Mouse (Mus musculus): ENCODE results near the gene Gm20422. TPM values are rescaled to one million over a fixed set of nuclear protein-coding genes. Genes with fewer than 3 reads are reported as not detected.

Gm20422 gene
- total RNA-seq, 1 experiment: not detected

DNA sequence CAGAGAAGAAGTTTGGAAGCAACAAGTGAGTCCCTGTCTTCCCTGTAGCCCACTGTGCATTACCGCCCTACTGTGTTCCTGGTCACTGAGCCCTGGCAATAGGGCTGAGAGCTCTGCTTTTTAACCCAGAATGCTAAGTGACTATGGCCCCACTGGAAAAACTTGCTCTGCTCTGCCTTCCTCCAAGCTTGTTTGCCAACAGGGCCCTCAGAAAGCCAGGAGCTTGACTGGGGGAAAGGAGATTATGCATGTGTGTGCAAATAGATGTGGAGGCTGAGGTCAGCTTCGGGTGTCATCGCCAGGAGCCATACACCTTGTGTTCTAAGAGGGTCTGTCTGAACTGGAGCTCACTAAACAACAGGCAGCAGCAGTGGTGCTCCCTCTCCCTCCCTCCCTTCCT is 19.4 kb upstream of the Gm20422 start:
- Histone ChIP-seq H3K27ac (ENCODE audit: insufficient read depth, low read depth, low read length, poor library complexity, severe bottlenecking) (no peak overlapping the region; the same call in 1 of the 2 replicates), H3K9ac (ENCODE audit: insufficient read depth, low read depth, low read length, poor library complexity, severe bottlenecking) (no peak overlapping the region), H3K4me3 (ENCODE audit: insufficient read depth in 1 of 2, low read depth in 1 of 2, low read length in 2 of 2, poor library complexity in 1 of 2, severe bottlenecking in 1 of 2) (no peak overlapping the region), H3K36me3 (ENCODE audit: control insufficient read depth, insufficient read depth, low read length, poor library complexity, severe bottlenecking) (peaks cover 57% of the 10 kb centered on the region), H3K4me1 (ENCODE audit: control insufficient read depth in 2 of 2, insufficient read depth in 2 of 2, low read length in 2 of 2, poor library complexity in 1 of 2) (peaks cover 4% of the 10 kb centered on the region in 2 experiments; a peak in 1 of 4 replicates), H3K9me3 (ENCODE audit: control insufficient read depth, insufficient read depth, low read depth, low read length) (no peaks in the 10 kb centered on the region)
- in situ Hi-C loops (cut with MboI; ENCODE audit: low sequenced_read_pairs in 2 of 2, unreplicated experiment in 2 of 2): no loop called here
- TF ChIP-seq MAFK (IDR thresholded peaks at IDR 0.05; ENCODE audit: insufficient read depth, low read depth, low read length) (no peak), ZC3H11A (IDR thresholded peaks at IDR 0.05; ENCODE audit: borderline replicate concordance, low read depth, low read length) (no peak), HCFC1 (IDR thresholded peaks at IDR 0.05; ENCODE audit: borderline replicate concordance, insufficient read depth, low read length) (no peak), ZNF384 (IDR thresholded peaks at IDR 0.05; ENCODE audit: low read depth, low read length) (no peak), CHD2 (IDR thresholded peaks at IDR 0.05; ENCODE audit: low read depth, low read length) (no peak)
- no peak for DNase-seq (ENCODE audit: low read depth, low spot score)

DNA sequence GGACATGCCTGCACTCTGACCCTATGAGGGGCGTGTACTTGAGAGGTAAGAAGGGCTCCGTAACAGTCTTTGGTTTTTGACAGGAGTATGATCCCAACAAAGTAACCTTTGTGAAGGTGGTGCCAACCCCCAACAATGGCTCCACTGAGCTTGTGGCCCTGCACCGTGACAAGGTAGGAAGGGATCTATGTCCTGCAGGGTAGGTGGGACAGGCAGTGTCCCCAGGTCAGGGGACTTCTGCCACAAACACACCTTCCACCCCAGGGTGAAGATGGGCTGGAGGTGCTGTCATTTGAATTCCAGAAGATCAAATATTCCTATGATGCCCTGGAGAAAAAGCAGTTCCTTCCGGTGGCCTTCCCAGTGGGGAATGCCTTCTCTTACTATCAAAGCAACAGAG is 19.0 kb upstream of the Gm20422 start:
- no peak for DNase-seq (ENCODE audit: low read depth, low spot score)
- Histone ChIP-seq H3K36me3 (ENCODE audit: control insufficient read depth, insufficient read depth, low read length, poor library complexity, severe bottlenecking) (peaks cover 53% of the 10 kb centered on the region), H3K9ac (ENCODE audit: insufficient read depth, low read depth, low read length, poor library complexity, severe bottlenecking) (no peak overlapping the region), H3K4me3 (ENCODE audit: insufficient read depth in 1 of 2, low read depth in 1 of 2, low read length in 2 of 2, poor library complexity in 1 of 2, severe bottlenecking in 1 of 2) (no peak overlapping the region), H3K27ac (ENCODE audit: insufficient read depth, low read depth, low read length, poor library complexity, severe bottlenecking) (no peak overlapping the region), H3K9me3 (ENCODE audit: control insufficient read depth, insufficient read depth, low read depth, low read length) (no peaks in the 10 kb centered on the region), H3K4me1 (ENCODE audit: control insufficient read depth in 2 of 2, insufficient read depth in 2 of 2, low read length in 2 of 2, poor library complexity in 1 of 2) (peaks cover 4% of the 10 kb centered on the region in 2 experiments; a peak in 1 of 4 replicates)
- TF ChIP-seq CHD2 (IDR thresholded peaks at IDR 0.05; ENCODE audit: low read depth, low read length): no peak
- no peak for TF ChIP-seq MAFK (IDR thresholded peaks at IDR 0.05; ENCODE audit: insufficient read depth, low read depth, low read length)
- no peak for TF ChIP-seq ZNF384 (IDR thresholded peaks at IDR 0.05; ENCODE audit: low read depth, low read length)
- no peak for TF ChIP-seq ZC3H11A (IDR thresholded peaks at IDR 0.05; ENCODE audit: borderline replicate concordance, low read depth, low read length)
- no peak for TF ChIP-seq HCFC1 (IDR thresholded peaks at IDR 0.05; ENCODE audit: borderline replicate concordance, insufficient read depth, low read length)
- in situ Hi-C loops (cut with MboI; ENCODE audit: low sequenced_read_pairs in 2 of 2, unreplicated experiment in 2 of 2): no loop called here

DNA sequence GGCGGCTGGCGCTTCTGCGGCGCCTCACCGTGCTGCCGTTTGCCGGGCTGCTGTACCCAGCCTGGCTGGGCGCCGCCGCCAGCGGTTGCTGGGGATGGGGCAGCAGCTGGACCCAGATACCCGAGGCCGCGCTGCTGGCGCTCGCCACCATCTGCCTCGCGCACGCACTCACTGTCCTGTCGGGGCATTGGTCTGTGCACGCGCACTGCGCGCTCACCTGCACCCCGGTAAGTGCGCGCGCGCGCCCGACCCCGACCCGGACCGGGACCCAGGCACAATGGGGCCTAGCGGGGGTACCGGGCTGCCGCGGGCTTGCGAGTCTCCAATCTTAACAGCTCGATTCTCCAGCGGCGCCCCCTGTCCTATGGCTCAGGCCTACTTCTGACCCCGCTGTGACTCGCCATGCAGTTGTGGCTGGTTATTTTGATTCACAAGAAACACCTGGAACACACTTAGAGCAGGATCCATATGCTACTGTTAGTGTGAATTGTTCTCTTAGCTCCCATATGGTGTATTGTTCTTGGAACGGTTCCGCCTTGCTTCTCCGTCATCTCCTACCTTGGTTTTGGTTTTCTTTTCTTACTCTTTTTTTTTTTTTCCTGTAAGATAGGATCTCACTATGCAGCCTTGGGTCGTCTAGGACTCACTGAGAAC is 16.9 kb upstream of the Gm20422 start:
- in situ Hi-C loops (cut with MboI; ENCODE audit: low sequenced_read_pairs in 2 of 2, unreplicated experiment in 2 of 2): no loop called here
- DNase-seq (ENCODE audit: low read depth, low spot score): no peak

DNA sequence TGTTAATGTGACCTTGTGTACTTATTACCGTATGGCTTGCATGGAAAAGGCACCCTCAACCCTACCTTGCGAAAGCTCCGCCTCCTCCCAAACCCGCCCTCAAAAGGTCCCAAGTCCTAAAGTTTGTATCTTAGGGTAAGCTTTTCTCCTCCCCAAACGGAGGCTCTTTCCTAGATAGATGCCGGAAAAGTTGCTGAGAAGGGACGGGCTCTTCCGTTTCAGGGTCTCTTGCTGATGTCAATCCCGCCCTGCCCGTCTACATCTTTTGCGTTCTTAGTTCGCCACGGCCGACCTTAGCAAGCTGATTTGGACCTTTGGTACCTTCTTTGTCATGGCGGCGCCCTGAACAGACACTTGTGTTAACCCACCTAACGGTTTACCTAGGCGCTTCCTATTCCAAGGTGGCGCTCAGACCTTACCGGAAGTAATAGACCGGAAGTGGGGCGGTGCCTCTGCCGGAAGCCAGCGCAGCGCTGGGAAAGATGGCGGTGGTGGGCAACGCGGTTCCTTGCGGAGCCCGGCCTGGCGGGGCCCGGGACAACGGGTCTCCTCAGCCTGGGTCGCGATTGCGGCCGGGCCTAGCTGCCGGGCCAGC is 16.2 kb upstream of the Gm20422 start, which contains the start of the genes Atp13a1 and Zfp866:
Gene Atp13a1, plus strand, starts transcription at position 391 of the 595 bp plus-strand sequence.
Gene Zfp866, minus strand, starts transcription at position 406 of the 595 bp plus-strand sequence.
- peak within 1 kb of the TSS; percentile 82 for H3K27ac ChIP-seq (ENCODE audit: insufficient read depth, low read depth, low read length, poor library complexity, severe bottlenecking)
- in situ Hi-C loops (cut with MboI; ENCODE audit: low sequenced_read_pairs in 2 of 2, unreplicated experiment in 2 of 2): no loop called here
- peak within 1 kb of the TSS; percentile 93 to 94 for H3K4me3 ChIP-seq (ENCODE audit: insufficient read depth in 1 of 2, low read depth in 1 of 2, low read length in 2 of 2, poor library complexity in 1 of 2, severe bottlenecking in 1 of 2)
- peak within 1 kb of the TSS; percentile 97 for H3K9ac ChIP-seq (ENCODE audit: insufficient read depth, low read depth, low read length, poor library complexity, severe bottlenecking)
- H3K4me1 ChIP-seq (ENCODE audit: control insufficient read depth in 2 of 2, insufficient read depth in 2 of 2, low read length in 2 of 2, poor library complexity in 1 of 2): peaks cover 4% of the 10 kb centered on the region in 2 experiments; a peak in 1 of 4 replicates
- peak; percentile 83 for DNase-seq (ENCODE audit: low read depth, low spot score)
- TF ChIP-seq ZC3H11A (IDR thresholded peaks at IDR 0.05; ENCODE audit: borderline replicate concordance, low read depth, low read length) (no peak), HCFC1 (IDR thresholded peaks at IDR 0.05; ENCODE audit: borderline replicate concordance, insufficient read depth, low read length) (peak; percentile 71; the same call in 1 of the 2 replicates)
- H3K36me3 ChIP-seq (ENCODE audit: control insufficient read depth, insufficient read depth, low read length, poor library complexity, severe bottlenecking): peaks cover 26% of the 10 kb centered on the region
- no peaks in the 10 kb centered on the region for H3K9me3 ChIP-seq (ENCODE audit: control insufficient read depth, insufficient read depth, low read depth, low read length)

More for the DNA sequence above, 16.9 kb upstream of the Gm20422 start:
- Histone ChIP-seq H3K27ac (ENCODE audit: insufficient read depth, low read depth, low read length, poor library complexity, severe bottlenecking) (peak overlapping the region; percentile 82), H3K4me3 (ENCODE audit: insufficient read depth in 1 of 2, low read depth in 1 of 2, low read length in 2 of 2, poor library complexity in 1 of 2, severe bottlenecking in 1 of 2) (peak overlapping the region; percentile 93 to 94), H3K36me3 (ENCODE audit: control insufficient read depth, insufficient read depth, low read length, poor library complexity, severe bottlenecking) (peaks cover 32% of the 10 kb centered on the region), H3K9me3 (ENCODE audit: control insufficient read depth, insufficient read depth, low read depth, low read length) (no peaks in the 10 kb centered on the region), H3K9ac (ENCODE audit: insufficient read depth, low read depth, low read length, poor library complexity, severe bottlenecking) (peak overlapping the region; percentile 97), H3K4me1 (ENCODE audit: control insufficient read depth in 2 of 2, insufficient read depth in 2 of 2, low read length in 2 of 2, poor library complexity in 1 of 2) (peaks cover 4% of the 10 kb centered on the region in 2 experiments; a peak in 1 of 4 replicates)
- TF ChIP-seq MAFK (IDR thresholded peaks at IDR 0.05; ENCODE audit: insufficient read depth, low read depth, low read length): no peak
- TF ChIP-seq ZNF384 (IDR thresholded peaks at IDR 0.05; ENCODE audit: low read depth, low read length): peak; percentile 53; the same call in 1 of the 2 replicates
- no peak for TF ChIP-seq ZC3H11A (IDR thresholded peaks at IDR 0.05; ENCODE audit: borderline replicate concordance, low read depth, low read length)
- TF ChIP-seq HCFC1 (IDR thresholded peaks at IDR 0.05; ENCODE audit: borderline replicate concordance, insufficient read depth, low read length): peak; percentile 8; the same call in 1 of the 2 replicates
- TF ChIP-seq CHD2 (IDR thresholded peaks at IDR 0.05; ENCODE audit: low read depth, low read length): no peak

All from ES-E14 (cell line).